Mouse (Mus musculus): ENCODE measurements at regions not wholly inside any gene's neighbourhood (a gene's known extent, or its start where the extent isn't known, plus 50 kb on each side); places are given as distances from the start of the nearest gene placed in this dataset.

- DNase-seq (ENCODE audit: low read depth, low spot score) = no peak
- no peaks in the 10 kb centered on the region for H3K9me3 ChIP-seq (ENCODE audit: control insufficient read depth, insufficient read depth, low read depth, low read length)
- in situ Hi-C loops (cut with MboI; ENCODE audit: low sequenced_read_pairs in 2 of 2, unreplicated experiment in 2 of 2) = no loop called here
- no peak for TF ChIP-seq ZC3H11A (IDR thresholded peaks at IDR 0.05; ENCODE audit: borderline replicate concordance, low read depth, low read length)
- TF ChIP-seq ZNF384 (IDR thresholded peaks at IDR 0.05; ENCODE audit: low read depth, low read length) = no peak
- no peak for TF ChIP-seq CHD2 (IDR thresholded peaks at IDR 0.05; ENCODE audit: low read depth, low read length)
- no peak for TF ChIP-seq HCFC1 (IDR thresholded peaks at IDR 0.05; ENCODE audit: borderline replicate concordance, insufficient read depth, low read length)
- TF ChIP-seq MAFK (IDR thresholded peaks at IDR 0.05; ENCODE audit: insufficient read depth, low read depth, low read length) = no peak
- no peak overlapping the region for H3K4me3 ChIP-seq (ENCODE audit: insufficient read depth in 1 of 2, low read depth in 1 of 2, low read length in 2 of 2, poor library complexity in 1 of 2, severe bottlenecking in 1 of 2)
- no peak overlapping the region for H3K27ac ChIP-seq (ENCODE audit: insufficient read depth, low read depth, low read length, poor library complexity, severe bottlenecking)
- H3K9ac ChIP-seq (ENCODE audit: insufficient read depth, low read depth, low read length, poor library complexity, severe bottlenecking) = no peak overlapping the region
- H3K36me3 ChIP-seq (ENCODE audit: control insufficient read depth, insufficient read depth, low read length, poor library complexity, severe bottlenecking) = no peaks in the 10 kb centered on the region
- no peaks in the 10 kb centered on the region for H3K4me1 ChIP-seq (ENCODE audit: control insufficient read depth in 2 of 2, insufficient read depth in 2 of 2, low read length in 2 of 2, poor library complexity in 1 of 2)
Measured at GRCm38 (mm10) chr1:137955993-137956392, 219.5 kb downstream of the Ptprc start.

- in situ Hi-C loops (cut with MboI; ENCODE audit: low sequenced_read_pairs in 2 of 2, unreplicated experiment in 2 of 2) = no loop called here
- Histone ChIP-seq H3K9me3 (ENCODE audit: control insufficient read depth, insufficient read depth, low read depth, low read length) (no peaks in the 10 kb centered on the region), H3K36me3 (ENCODE audit: control insufficient read depth, insufficient read depth, low read length, poor library complexity, severe bottlenecking) (no peaks in the 10 kb centered on the region), H3K9ac (ENCODE audit: insufficient read depth, low read depth, low read length, poor library complexity, severe bottlenecking) (no peak overlapping the region), H3K4me3 (ENCODE audit: insufficient read depth in 1 of 2, low read depth in 1 of 2, low read length in 2 of 2, poor library complexity in 1 of 2, severe bottlenecking in 1 of 2) (no peak overlapping the region), H3K27ac (ENCODE audit: insufficient read depth, low read depth, low read length, poor library complexity, severe bottlenecking) (no peak overlapping the region), H3K4me1 (ENCODE audit: control insufficient read depth in 2 of 2, insufficient read depth in 2 of 2, low read length in 2 of 2, poor library complexity in 1 of 2) (no peaks in the 10 kb centered on the region)
- no peak for DNase-seq (ENCODE audit: low read depth, low spot score)
- TF ChIP-seq MAFK (IDR thresholded peaks at IDR 0.05; ENCODE audit: insufficient read depth, low read depth, low read length) (no peak), ZNF384 (IDR thresholded peaks at IDR 0.05; ENCODE audit: low read depth, low read length) (no peak), ZC3H11A (IDR thresholded peaks at IDR 0.05; ENCODE audit: borderline replicate concordance, low read depth, low read length) (no peak), HCFC1 (IDR thresholded peaks at IDR 0.05; ENCODE audit: borderline replicate concordance, insufficient read depth, low read length) (no peak), CHD2 (IDR thresholded peaks at IDR 0.05; ENCODE audit: low read depth, low read length) (no peak)
Measured at GRCm38 (mm10) chr1:137955139-137955538, 220.4 kb downstream of the Ptprc start.

GRCm38 (mm10) chr1:137953369-137953768 is 222.1 kb downstream of the Ptprc start:
- no peaks in the 10 kb centered on the region for H3K4me1 ChIP-seq (ENCODE audit: control insufficient read depth in 2 of 2, insufficient read depth in 2 of 2, low read length in 2 of 2, poor library complexity in 1 of 2)
- H3K36me3 ChIP-seq (ENCODE audit: control insufficient read depth, insufficient read depth, low read length, poor library complexity, severe bottlenecking) = no peaks in the 10 kb centered on the region
- in situ Hi-C loops (cut with MboI; ENCODE audit: low sequenced_read_pairs in 2 of 2, unreplicated experiment in 2 of 2) = no loop called here
- H3K9me3 ChIP-seq (ENCODE audit: control insufficient read depth, insufficient read depth, low read depth, low read length) = no peaks in the 10 kb centered on the region
- H3K27ac ChIP-seq (ENCODE audit: insufficient read depth, low read depth, low read length, poor library complexity, severe bottlenecking) = no peak overlapping the region
- no peak for DNase-seq (ENCODE audit: low read depth, low spot score)
- no peak overlapping the region for H3K4me3 ChIP-seq (ENCODE audit: insufficient read depth in 1 of 2, low read depth in 1 of 2, low read length in 2 of 2, poor library complexity in 1 of 2, severe bottlenecking in 1 of 2)
- TF ChIP-seq HCFC1 (IDR thresholded peaks at IDR 0.05; ENCODE audit: borderline replicate concordance, insufficient read depth, low read length) (no peak), CHD2 (IDR thresholded peaks at IDR 0.05; ENCODE audit: low read depth, low read length) (no peak), MAFK (IDR thresholded peaks at IDR 0.05; ENCODE audit: insufficient read depth, low read depth, low read length) (no peak), ZNF384 (IDR thresholded peaks at IDR 0.05; ENCODE audit: low read depth, low read length) (no peak), ZC3H11A (IDR thresholded peaks at IDR 0.05; ENCODE audit: borderline replicate concordance, low read depth, low read length) (no peak)
- no peak overlapping the region for H3K9ac ChIP-seq (ENCODE audit: insufficient read depth, low read depth, low read length, poor library complexity, severe bottlenecking)

DNA sequence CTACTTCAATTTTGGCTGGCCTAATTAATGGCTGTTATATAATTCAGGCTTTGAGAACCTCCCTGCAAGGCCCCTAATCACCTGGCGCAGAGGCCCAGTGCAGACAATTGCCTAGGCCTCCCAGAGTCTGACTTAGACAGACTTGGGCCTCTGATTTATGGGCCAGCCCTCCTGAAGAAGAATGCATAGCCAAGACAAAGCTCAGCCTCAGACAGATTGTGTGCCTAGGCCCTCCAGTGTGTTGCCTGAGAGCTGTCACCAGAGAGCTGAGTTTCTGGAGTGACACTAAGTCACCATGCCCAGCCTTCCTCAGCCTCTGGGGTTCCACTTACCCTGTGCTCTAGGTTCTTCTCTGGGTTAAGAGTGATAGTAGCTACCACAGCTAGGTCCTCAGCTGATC is 222.7 kb downstream of the Ptprc start:
- Histone ChIP-seq H3K27ac (ENCODE audit: insufficient read depth, low read depth, low read length, poor library complexity, severe bottlenecking) (no peak overlapping the region), H3K9ac (ENCODE audit: insufficient read depth, low read depth, low read length, poor library complexity, severe bottlenecking) (no peak overlapping the region), H3K4me3 (ENCODE audit: insufficient read depth in 1 of 2, low read depth in 1 of 2, low read length in 2 of 2, poor library complexity in 1 of 2, severe bottlenecking in 1 of 2) (no peak overlapping the region), H3K4me1 (ENCODE audit: control insufficient read depth in 2 of 2, insufficient read depth in 2 of 2, low read length in 2 of 2, poor library complexity in 1 of 2) (no peaks in the 10 kb centered on the region), H3K36me3 (ENCODE audit: control insufficient read depth, insufficient read depth, low read length, poor library complexity, severe bottlenecking) (no peaks in the 10 kb centered on the region), H3K9me3 (ENCODE audit: control insufficient read depth, insufficient read depth, low read depth, low read length) (no peaks in the 10 kb centered on the region)
- DNase-seq (ENCODE audit: low read depth, low spot score) = no peak
- in situ Hi-C loops (cut with MboI; ENCODE audit: low sequenced_read_pairs in 2 of 2, unreplicated experiment in 2 of 2) = no loop called here
- TF ChIP-seq MAFK (IDR thresholded peaks at IDR 0.05; ENCODE audit: insufficient read depth, low read depth, low read length) (no peak), ZC3H11A (IDR thresholded peaks at IDR 0.05; ENCODE audit: borderline replicate concordance, low read depth, low read length) (no peak), CHD2 (IDR thresholded peaks at IDR 0.05; ENCODE audit: low read depth, low read length) (no peak), ZNF384 (IDR thresholded peaks at IDR 0.05; ENCODE audit: low read depth, low read length) (no peak), HCFC1 (IDR thresholded peaks at IDR 0.05; ENCODE audit: borderline replicate concordance, insufficient read depth, low read length) (no peak)

DNA sequence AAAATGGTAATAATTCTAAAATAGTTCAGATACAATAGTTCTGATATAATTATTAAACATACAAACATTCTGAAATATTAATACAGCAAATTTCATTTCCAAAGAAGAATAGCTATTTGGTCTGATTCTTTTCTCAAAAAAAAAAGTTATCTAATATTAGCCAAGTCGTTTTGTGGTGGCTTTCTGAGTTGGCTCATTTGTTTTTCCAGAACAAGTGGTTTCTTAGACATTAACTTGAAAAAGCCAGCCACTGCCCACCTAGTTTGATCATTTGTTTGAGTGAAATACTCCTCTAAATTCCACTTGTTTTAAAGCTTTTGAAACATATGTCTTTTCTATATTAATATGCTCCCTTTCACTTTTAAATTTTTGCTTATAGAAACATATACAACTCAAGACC is 227.6 kb downstream of the Ptprc start:
- DNase-seq (ENCODE audit: low read depth, low spot score) = no peak
- Histone ChIP-seq H3K36me3 (ENCODE audit: control insufficient read depth, insufficient read depth, low read length, poor library complexity, severe bottlenecking) (no peaks in the 10 kb centered on the region), H3K4me3 (ENCODE audit: insufficient read depth in 1 of 2, low read depth in 1 of 2, low read length in 2 of 2, poor library complexity in 1 of 2, severe bottlenecking in 1 of 2) (no peak overlapping the region), H3K9me3 (ENCODE audit: control insufficient read depth, insufficient read depth, low read depth, low read length) (no peaks in the 10 kb centered on the region), H3K27ac (ENCODE audit: insufficient read depth, low read depth, low read length, poor library complexity, severe bottlenecking) (no peak overlapping the region), H3K4me1 (ENCODE audit: control insufficient read depth in 2 of 2, insufficient read depth in 2 of 2, low read length in 2 of 2, poor library complexity in 1 of 2) (no peaks in the 10 kb centered on the region), H3K9ac (ENCODE audit: insufficient read depth, low read depth, low read length, poor library complexity, severe bottlenecking) (no peak overlapping the region)
- TF ChIP-seq HCFC1 (IDR thresholded peaks at IDR 0.05; ENCODE audit: borderline replicate concordance, insufficient read depth, low read length) = no peak
- no peak for TF ChIP-seq ZC3H11A (IDR thresholded peaks at IDR 0.05; ENCODE audit: borderline replicate concordance, low read depth, low read length)
- TF ChIP-seq ZNF384 (IDR thresholded peaks at IDR 0.05; ENCODE audit: low read depth, low read length) = no peak
- no peak for TF ChIP-seq CHD2 (IDR thresholded peaks at IDR 0.05; ENCODE audit: low read depth, low read length)
- no peak for TF ChIP-seq MAFK (IDR thresholded peaks at IDR 0.05; ENCODE audit: insufficient read depth, low read depth, low read length)
- in situ Hi-C loops (cut with MboI; ENCODE audit: low sequenced_read_pairs in 2 of 2, unreplicated experiment in 2 of 2) = no loop called here

Measured in ES-E14 (cell line).